Mouse (Mus musculus) megakaryocyte, adult 5-6 weeks (primary cell): ENCODE results near the gene Apold1. TPM values are rescaled to one million over a fixed set of nuclear protein-coding genes. Genes with fewer than 3 reads are reported as not detected.

Experiments
- ATAC-seq: 2 replicates; pipeline ENCODE4 v1.8.0; 2016; ENCODE audit warnings: mild to moderate bottlenecking, inconsistent platforms; ENCODE audit not compliant: poor library complexity, severe bottlenecking
- total RNA-seq, 2 experiments: library from RNA; stranded (forward) in 1 of 2; stranded (reverse) in 1 of 2; fragments of 153-499, 151-499 nt in 1 of 2; fragments of 221-1000, 200-1000 nt in 1 of 2; gene quantifications; 2 replicates each; pipeline versions ENCODE4 v1.2.3 to v1.2.4; 2015 to 2017

Gene Apold1
- total RNA-seq, 2 experiments from 2014 or later: 0.40 to 0.89 TPM

- ATAC-seq: no peak
Measured at GRCm38 (mm10) chr6:134969498-134969897, 12.0 kb upstream of the Apold1 start.

GRCm38 (mm10) chr6:134972096-134972495 lies 9.4 kb upstream of the Apold1 start:
- ATAC-seq: no peak

- no peak for ATAC-seq
Measured at GRCm38 (mm10) chr6:134976628-134977027, 4.9 kb upstream of the Apold1 start.

- ATAC-seq: peak; percentile 96
Measured at GRCm38 (mm10) chr6:134983529-134984370, 2.2 kb downstream of the Apold1 start.

GRCm38 (mm10) chr6:134984748-134985147 lies 3.2 kb downstream of the Apold1 start:
- ATAC-seq: no peak

- ATAC-seq: no peak
Measured at GRCm38 (mm10) chr6:134988377-134988776, 6.9 kb downstream of the Apold1 start.

GRCm38 (mm10) chr6:134990674-134991073 lies 9.2 kb downstream of the Apold1 start:
- ATAC-seq: no peak

GRCm38 (mm10) chr6:134994031-134994651 lies 12.6 kb downstream of the Apold1 start:
- ATAC-seq: no peak

- no peak for ATAC-seq
Measured at GRCm38 (mm10) chr6:134994985-134995384, 13.5 kb downstream of the Apold1 start.

- ATAC-seq: peak; percentile 76
Measured at GRCm38 (mm10) chr6:134996918-134997317, 15.4 kb downstream of the Apold1 start.

- ATAC-seq: no peak
Measured at GRCm38 (mm10) chr6:134998076-134998475, 16.6 kb downstream of the Apold1 start.

GRCm38 (mm10) chr6:134998781-134999180 lies 17.3 kb downstream of the Apold1 start:
- ATAC-seq: no peak

GRCm38 (mm10) chr6:135000272-135000671 lies 18.8 kb downstream of the Apold1 start:
- ATAC-seq: no peak

- ATAC-seq: peak; percentile 33; the same call in 1 of the 2 replicates
Measured at GRCm38 (mm10) chr6:135001991-135002390, 20.5 kb downstream of the Apold1 start.

GRCm38 (mm10) chr6:135006372-135006771 lies 24.9 kb downstream of the Apold1 start:
- ATAC-seq: no peak

GRCm38 (mm10) chr6:135011048-135011733 lies 29.7 kb downstream of the Apold1 start, which contains the start of gene Ddx47:
Ddx47 (plus strand) TSS chr6:135011612.
- peak; percentile 99 for ATAC-seq

GRCm38 (mm10) chr6:135011734-135012116 lies 30.2 kb downstream of the Apold1 start:
- peak; percentile 7 for ATAC-seq

GRCm38 (mm10) chr6:135017211-135017610 lies 35.7 kb downstream of the Apold1 start:
- ATAC-seq: no peak

- no peak for ATAC-seq
Measured at GRCm38 (mm10) chr6:135019564-135019963, 38.0 kb downstream of the Apold1 start.

- ATAC-seq: no peak
Measured at GRCm38 (mm10) chr6:135021633-135022032, 40.1 kb downstream of the Apold1 start.

- no peak for ATAC-seq
Measured at GRCm38 (mm10) chr6:135023379-135023778, 41.9 kb downstream of the Apold1 start.
